8 mouse cellular contexts compared by ENCODE assay signal in the genomic region with DNA sequence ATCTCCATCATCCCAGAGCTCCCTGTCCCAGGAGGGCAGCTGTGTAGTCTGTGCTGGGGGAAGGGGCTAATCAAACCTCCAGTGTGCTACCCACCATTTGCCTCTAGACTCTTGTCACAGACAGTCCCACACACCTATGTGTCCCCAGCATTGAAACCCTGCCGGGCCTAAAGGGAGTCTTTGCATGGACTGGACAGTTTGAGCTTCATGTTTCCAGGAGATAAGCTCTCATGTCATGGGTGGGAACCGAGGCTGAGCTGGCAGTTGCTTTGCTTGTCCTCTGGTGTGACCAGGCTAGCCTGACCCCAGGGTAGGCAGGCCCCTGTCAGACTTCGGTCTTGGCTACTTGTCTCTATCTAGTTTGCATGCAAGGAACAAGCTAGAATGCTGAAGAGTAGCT.
DNase-seq lines count a peak whose midpoint lies in the region; ATAC-seq lines count a peak whose summit lies in the region.
"Had no signal": no experiment of that assay in that cellular context is flagged by ENCODE, and none has a peak within 500 bp of the region (broad histone marks: within the 10 kb centered on the region; RNA-seq: fewer than 3 reads in every experiment).

No protein-coding gene starts in this region.

- H3K4me2 ChIP-seq in lung, embryonic 16.5 days (ENCODE audit: low read depth, low read length) = no peak overlapping the region
- H3K4me2 ChIP-seq in embryonic facial prominence, embryonic 12.5 days (replicated peaks) = peak overlapping the region; percentile 24; the same call in 1 of the 2 replicates
- no peak overlapping the region for H3K4me2 ChIP-seq in intestine, embryonic 16.5 days (ENCODE audit: low read depth, low read length)

- H3K4me1 ChIP-seq in lung, embryonic 16.5 days (replicated peaks; ENCODE audit: control insufficient read depth, insufficient read depth, low read length) = peaks cover 35% of the 10 kb centered on the region
- H3K4me1 ChIP-seq in embryonic facial prominence, embryonic 12.5 days = peaks cover 45% of the 10 kb centered on the region
- peaks cover 47% of the 10 kb centered on the region for H3K4me1 ChIP-seq in intestine, embryonic 16.5 days (ENCODE audit: control insufficient read depth, insufficient read depth, low read length)

- H3K9me3 ChIP-seq in lung, embryonic 16.5 days (ENCODE audit: control insufficient read depth, low read length) = no peaks in the 10 kb centered on the region
- H3K9me3 ChIP-seq in embryonic facial prominence, embryonic 12.5 days = no peaks in the 10 kb centered on the region
- no peaks in the 10 kb centered on the region for H3K9me3 ChIP-seq in intestine, embryonic 16.5 days (ENCODE audit: control insufficient read depth, low read length)

- 0 out of 2 replicates have a peak overlapping the region, but pooled peaks have one; percentile 10 for H3K27ac ChIP-seq in lung, embryonic 16.5 days (ENCODE audit: low read length)
- H3K27ac ChIP-seq in embryonic facial prominence, embryonic 12.5 days = peak overlapping the region; percentile 83
- H3K27ac ChIP-seq in intestine, embryonic 16.5 days (ENCODE audit: low read length) = peak overlapping the region; percentile 51

- 0 out of 2 replicates have a peak, but pooled peaks have one; percentile 14 for ATAC-seq in lung, embryonic 16.5 days (ENCODE audit: low read depth)
- ATAC-seq in embryonic facial prominence, embryonic 12.5 days (ENCODE audit: insufficient number of reproducible peaks, insufficient read depth, low FRiP score, low TSS enrichment) = no peak
- ATAC-seq in intestine, embryonic 16.5 days = peak; percentile 2; the same call in 1 of the 2 replicates

- 38% methylated on average over 3 of the region's 3 CpGs for WGBS in lung, embryonic 16.5 days
- 33% methylated on average over 3 of the region's 3 CpGs for WGBS in embryonic facial prominence, embryonic 12.5 days
- 57% methylated on average over 3 of the region's 3 CpGs for WGBS in intestine, embryonic 16.5 days

- no peak overlapping the region for H3K9ac ChIP-seq in lung, embryonic 16.5 days (ENCODE audit: low read length)
- no peak overlapping the region for H3K9ac ChIP-seq in embryonic facial prominence, embryonic 12.5 days
- no peak overlapping the region for H3K9ac ChIP-seq in intestine, embryonic 16.5 days (ENCODE audit: low read depth, low read length)

- DNase-seq in lung, postnatal 25 days (ENCODE audit: low spot score) = no peak
- DNase-seq in spleen, postnatal 36 days (ENCODE audit: low spot score in 2 of 2) = peak; percentile 53 to 70
- DNase-seq in urinary bladder, adult 18-20 months (ENCODE audit: low spot score in 2 of 2) = no peak
- DNase-seq in thymus, postnatal 10 days (ENCODE audit: low spot score in 2 of 2) = no peak
- DNase-seq: cerebellum, adult 9-10 months had no signal

- H3K4me3 ChIP-seq in lung, embryonic 16.5 days (ENCODE audit: low read length) = no peak overlapping the region
- no peak overlapping the region for H3K4me3 ChIP-seq in embryonic facial prominence, embryonic 12.5 days
- H3K4me3 ChIP-seq in intestine, embryonic 16.5 days (ENCODE audit: low read length) = no peak overlapping the region

- no peaks in the 10 kb centered on the region for H3K36me3 ChIP-seq in lung, embryonic 16.5 days (ENCODE audit: control insufficient read depth, insufficient read depth, low read length)
- H3K36me3 ChIP-seq in embryonic facial prominence, embryonic 12.5 days = 0 out of 2 replicates have a peak, but pooled peaks cover 3% of the 10 kb centered on the region
- H3K36me3 ChIP-seq in intestine, embryonic 16.5 days (ENCODE audit: control insufficient read depth, insufficient read depth, low read length) = no peaks in the 10 kb centered on the region

- no peaks in the 10 kb centered on the region for H3K27me3 ChIP-seq in lung, embryonic 16.5 days (ENCODE audit: control insufficient read depth, insufficient read depth, low read depth, low read length)
- no peaks in the 10 kb centered on the region for H3K27me3 ChIP-seq in embryonic facial prominence, embryonic 12.5 days
- no peaks in the 10 kb centered on the region for H3K27me3 ChIP-seq in intestine, embryonic 16.5 days (replicated peaks; ENCODE audit: control insufficient read depth, insufficient read depth, low read length)

Comparison
In these comparisons a context has a peak if more than half of its experiments do, and no peak if none do; other contexts are left out.
1. H3K27ac ChIP-seq: peak in every context shown above with its lines; median percentile 83 in embryonic facial prominence, embryonic 12.5 days; 51 in intestine, embryonic 16.5 days; 10 in lung, embryonic 16.5 days.
2. DNase-seq: peak in spleen, postnatal 36 days (2 of 2); none in lung, postnatal 25 days (single experiment), urinary bladder, adult 18-20 months (0 of 2) and thymus, postnatal 10 days (0 of 2).